Mouse (Mus musculus) thymus, adult 18-20 months (tissue): ENCODE results near the gene Glt6d1.
"Not testable (repeated sequence)": the region's sequence is repeated elsewhere in the genome, so short reads cannot be mapped to it uniquely, and the experiment has no call there.

Source experiments
- DNase-seq, 2 experiments: peaks; one replicate each; pipeline ENCODE4 v3.0.0; 2022; ENCODE audit warnings: mixed read lengths in 2 of 2

Glt6d1 gene

DNA sequence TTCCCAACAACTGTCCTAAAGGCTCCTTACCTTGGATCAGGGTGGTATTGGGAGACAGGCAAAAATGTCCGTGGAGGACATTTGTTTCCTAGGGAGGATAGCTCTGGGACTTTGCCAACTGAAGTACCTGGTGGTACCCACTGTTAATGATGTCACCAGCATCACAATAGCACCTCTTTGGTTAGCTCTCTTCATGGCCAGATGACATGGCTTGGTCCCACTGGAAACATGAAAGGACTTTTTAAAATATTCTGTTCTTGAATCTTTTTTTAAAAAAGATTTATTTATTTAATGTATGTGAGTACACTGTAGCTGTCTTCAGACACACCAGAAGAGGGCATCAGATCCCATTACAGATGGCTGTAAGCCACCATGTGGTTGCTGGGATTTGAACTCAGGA is at the start of gene Glt6d1:
TSS of gene Glt6d1 (minus strand) at position 101 of the 400 bp plus-strand sequence.
- not testable (repeated sequence) for DNase-seq

DNA sequence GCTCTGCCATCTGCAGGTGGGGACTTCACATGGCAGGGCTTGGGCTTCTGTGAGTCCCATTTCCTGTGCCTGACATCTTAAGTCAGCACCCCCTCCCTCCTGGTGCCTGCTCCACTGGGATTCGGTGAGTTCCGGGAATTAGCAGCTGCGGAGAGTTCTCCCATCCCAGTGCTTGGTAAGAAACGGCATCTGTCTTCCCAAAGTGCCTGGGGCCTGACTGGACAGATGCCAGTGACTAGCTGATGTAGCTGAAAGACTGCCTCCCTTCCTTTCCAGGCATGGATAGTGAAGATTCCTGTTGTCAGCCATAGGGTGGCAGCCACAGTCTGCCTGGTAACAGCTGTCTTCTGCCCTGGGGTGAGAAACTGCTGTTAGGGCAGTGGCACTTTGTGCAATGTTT is 49.8 kb upstream of the Glt6d1 start:
- no peak for DNase-seq

DNA sequence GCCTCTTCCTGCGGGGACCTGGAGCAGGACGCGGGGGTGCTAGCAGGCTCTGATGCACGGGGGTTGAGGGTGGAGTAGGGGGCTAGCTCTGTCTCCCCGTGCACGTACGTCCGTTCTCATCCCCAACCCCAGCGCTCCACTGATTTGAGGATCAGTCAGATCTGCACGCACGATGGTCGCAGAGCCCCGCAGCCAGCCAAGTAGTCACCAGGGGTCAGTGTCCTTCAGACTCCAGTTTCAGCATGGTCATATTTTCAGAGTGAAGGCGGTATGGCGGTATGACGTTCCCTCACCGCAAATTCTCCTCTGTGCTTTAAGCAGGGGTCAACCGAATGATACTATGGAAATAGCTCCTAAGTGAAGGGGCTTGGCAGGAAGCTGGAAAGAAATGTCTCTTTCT is 48.6 kb upstream of the Glt6d1 start:
- no peak for DNase-seq

DNA sequence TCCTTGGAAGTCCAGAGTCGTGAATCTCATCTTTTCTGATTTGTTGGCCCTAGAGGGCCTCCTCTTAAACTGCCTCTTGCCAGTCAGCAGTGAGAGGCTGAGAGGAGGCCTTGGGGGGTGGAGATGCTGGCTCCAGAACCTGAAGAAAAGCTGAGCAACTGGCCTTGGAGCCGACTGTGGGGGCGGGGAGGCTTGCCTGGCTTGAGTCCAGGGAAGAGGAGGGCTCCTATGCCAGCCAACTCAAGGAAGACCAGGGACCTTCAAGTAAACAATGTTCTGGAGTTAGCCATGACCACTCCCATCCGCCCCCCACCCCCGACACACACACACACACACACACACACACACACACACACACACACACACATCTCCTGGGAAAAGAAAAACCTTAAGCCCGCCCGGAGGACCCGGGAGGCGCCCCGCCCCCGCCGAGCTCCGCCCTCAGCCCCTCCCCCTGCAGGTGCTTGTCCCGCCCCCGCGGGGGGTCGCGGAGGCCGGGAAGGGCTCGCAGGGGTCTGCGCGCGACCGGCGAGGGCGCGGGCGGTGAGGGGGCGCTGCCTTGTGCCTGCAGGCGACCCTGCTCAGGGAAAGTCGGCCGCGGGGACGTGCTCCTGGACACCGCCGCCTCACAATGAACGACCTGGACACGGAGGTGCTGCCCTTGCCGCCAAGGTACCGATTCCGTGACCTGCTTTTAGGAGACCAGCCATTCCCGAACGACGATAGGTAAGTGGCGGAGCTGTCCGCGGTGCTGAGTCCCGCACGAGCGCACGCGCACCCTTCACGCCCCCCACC is 47.9 kb upstream of the Glt6d1 start, which contains the start of gene Kcnt1:
TSS of gene Kcnt1 (plus strand) at position 398 of the 795 bp plus-strand sequence.
- DNase-seq = no peak

DNA sequence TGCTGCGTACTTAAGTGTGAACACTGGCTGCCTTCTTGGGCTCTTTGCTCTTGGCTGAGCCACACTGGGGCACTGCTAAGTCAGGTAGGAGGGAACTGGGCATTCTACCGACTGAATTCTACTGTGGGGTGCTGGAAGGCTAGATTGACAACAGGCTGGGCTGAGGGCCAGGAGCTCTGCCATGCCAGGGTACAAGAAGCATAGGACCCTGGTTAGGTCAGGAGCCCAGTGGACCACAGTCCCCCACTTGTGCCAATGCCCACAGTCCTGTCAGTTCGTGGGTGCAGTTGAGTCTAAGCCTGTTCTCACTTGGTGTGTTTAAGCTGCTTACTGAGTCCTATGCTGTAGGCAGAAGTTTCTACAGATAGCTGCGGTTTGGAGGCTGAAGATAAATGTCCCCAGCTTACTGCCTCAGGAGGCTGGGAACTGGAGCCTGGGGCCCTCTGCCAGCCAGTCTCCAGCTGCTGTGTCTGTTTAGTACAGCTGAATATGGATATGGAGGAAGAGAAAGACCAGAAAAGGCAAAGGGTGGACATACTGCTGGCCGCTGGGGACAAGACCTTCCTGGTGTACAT is 47.1 kb upstream of the Glt6d1 start:
- no peak for DNase-seq

DNA sequence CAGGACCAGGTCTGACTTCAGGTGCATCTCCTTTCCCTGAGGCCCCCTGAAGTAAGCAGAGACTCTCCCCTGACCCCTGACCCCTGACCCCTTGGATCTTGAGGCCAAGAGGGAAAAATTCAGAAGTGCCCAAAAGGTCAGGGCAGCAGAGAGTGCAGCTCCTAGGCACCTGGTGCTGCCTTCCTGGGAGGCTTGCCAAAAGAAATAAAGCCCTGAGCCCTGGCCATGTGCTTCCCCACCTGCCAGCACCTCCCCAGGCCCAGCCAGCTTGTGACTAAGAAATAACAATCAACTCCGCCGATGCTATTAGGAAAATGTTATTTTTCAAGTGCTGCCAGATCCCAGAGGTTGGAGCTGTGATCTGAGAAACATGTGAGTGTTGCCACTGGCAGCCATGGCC is 46.4 kb upstream of the Glt6d1 start:
- no peak for DNase-seq

DNA sequence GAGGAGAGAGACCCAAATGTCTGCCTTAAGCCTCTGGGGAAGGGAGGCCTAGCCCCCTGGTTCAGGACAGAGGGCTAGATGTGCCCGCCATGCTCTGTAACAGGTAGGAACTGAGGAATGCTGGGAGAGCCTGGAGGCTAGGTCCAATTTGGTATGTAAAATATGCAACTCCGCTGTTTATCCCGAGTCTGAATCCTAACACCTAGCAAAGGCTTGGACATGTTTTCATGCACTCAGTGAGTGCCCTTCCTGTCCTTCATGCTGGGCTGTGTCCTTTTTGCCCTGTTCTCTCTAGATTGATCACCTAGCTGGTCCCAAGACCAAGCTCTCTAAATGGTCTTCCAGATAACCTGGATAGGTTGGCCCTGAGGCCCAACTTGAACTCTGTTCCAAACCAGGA is 44.2 kb upstream of the Glt6d1 start:
- DNase-seq = no peak

DNA sequence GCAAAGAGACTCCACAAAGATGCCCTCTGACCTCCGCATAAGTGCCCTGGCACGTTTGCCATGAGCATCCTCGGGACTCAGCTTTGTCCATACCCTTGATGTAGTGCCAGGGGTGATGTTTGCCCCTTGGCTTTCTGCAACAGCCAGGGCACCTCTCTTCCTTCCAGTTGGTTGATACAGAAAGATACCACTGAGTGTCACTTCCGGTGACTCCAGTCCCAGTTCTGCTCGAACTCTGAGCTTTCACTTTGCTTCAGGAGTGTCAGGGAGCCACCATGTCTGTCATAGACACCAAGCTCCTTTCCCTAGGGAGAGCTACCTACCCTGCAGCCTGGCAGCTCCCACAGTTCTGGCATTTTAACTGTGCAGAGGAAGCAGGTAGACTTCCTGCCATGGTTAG is 38.4 kb upstream of the Glt6d1 start:
- DNase-seq = no peak

DNA sequence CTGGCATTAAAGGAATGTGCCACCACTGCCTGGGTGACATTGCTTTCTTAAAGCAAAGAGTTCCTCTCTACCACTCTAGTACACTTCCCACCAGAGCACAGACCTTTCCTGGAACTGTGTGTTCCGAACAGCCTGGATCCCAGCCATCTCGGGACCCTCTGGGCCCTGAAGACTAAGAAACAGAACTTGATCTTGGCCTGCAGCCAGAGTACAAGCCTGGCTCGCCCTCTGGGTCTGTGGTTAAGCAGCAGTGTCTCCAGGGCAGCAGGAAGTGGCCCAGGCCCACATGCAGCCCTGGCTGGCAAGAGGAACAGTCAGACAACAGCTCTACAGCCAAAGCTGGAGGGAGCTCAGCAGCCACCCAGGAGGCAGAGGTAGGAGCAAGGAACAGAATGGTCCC is 37.0 kb upstream of the Glt6d1 start:
- no peak for DNase-seq

DNA sequence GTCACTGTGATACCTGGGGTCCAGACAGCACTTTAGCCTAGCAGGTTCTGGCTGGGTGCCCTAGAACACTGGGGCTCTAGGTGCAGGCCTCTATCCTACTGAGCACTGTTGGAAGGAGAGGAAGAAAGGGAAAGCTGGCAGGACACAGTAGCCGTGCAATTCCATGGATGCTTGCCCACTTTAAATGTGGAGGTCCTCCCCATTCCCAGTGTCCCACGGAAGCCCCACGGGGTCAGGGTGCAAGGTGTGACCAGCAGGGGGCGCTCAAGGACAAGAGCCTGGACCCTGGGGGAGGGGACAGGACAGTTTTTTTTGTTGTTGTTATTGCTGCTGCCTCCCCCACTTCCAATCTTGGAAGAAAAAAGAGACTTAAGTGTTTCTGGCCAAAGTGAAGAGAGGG is 34.7 kb upstream of the Glt6d1 start:
- DNase-seq = no peak

DNA sequence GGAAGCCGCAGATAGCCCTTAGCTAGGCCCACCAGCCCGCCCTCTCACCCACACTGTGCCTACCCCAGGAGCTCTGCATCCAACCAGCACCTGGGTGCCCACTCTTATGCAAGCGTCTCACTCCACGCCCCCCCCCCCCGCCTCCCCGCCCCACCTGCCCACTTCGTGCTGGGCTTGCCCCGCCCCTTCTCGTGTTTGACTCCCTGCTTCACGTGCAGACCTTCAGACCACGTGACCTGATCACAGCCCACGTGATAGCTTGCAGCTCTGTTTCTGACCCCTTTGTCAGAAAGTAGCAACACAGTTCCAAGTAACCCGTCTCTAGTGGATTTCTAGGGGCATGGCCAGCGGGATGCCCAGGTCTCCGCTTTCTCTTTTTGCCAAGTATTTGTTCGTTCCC is 31.6 kb upstream of the Glt6d1 start, which contains the start of gene Sohlh1:
TSS of gene Sohlh1 (minus strand) at position 23 of the 400 bp plus-strand sequence.
- DNase-seq = no peak

DNA sequence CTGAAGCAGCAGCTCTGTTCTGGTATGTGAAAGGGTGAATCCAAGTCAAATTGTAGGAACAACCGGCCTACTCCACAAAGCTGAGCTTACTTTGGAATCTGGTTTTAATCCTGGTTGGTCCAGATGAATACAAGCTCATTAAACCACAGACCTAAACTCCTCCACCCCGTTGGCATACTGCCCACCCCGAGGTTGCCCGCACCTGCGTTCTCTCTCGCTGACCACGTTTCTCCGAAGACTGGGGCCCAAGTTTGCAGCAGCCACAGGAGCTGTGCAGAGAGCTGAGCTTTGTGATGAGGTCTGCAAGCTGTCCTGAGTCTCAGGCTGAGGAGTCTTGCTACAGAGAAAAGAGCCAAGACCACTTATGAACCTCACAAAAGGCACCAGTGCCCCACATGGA is 30.9 kb upstream of the Glt6d1 start:
- no peak for DNase-seq

DNA sequence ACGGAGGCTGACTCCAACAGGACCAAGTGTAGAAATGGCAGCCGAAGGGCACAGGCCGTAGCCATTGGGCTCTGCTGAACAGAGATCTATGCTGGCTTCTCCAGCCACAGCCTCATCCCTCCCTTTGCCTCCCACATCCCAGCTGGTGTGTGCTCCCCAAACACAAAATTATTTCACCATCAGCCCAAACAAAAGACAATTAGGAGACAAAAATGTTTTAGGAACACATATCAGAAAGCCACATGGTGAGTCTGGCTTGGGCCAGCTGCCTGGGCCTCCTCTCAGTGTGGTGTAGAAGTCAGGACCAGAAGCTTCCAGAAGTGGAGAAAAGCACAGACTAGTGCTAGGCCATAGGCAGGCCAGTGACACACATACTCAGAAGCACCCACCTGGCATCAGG is 28.4 kb upstream of the Glt6d1 start:
- DNase-seq = no peak

DNA sequence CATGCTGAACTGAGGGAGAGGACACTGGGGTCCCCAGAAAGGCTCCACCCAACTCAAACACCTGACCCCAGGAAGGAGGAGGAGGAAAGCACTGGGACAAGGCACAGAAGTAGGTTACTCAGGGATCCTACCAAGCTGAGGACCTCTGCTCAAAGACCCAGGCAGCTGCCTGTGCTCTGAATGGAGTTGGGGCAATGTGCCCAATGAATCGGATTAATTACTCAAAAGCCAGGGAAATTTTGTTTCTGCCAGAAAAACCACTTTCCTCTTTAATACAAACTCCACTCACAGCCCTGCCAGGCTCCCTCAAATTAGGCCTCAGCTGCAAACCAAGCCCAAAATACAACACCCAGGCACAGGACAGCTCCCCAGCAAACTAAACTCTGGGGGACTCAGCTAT is 27.1 kb upstream of the Glt6d1 start:
- DNase-seq = no peak

DNA sequence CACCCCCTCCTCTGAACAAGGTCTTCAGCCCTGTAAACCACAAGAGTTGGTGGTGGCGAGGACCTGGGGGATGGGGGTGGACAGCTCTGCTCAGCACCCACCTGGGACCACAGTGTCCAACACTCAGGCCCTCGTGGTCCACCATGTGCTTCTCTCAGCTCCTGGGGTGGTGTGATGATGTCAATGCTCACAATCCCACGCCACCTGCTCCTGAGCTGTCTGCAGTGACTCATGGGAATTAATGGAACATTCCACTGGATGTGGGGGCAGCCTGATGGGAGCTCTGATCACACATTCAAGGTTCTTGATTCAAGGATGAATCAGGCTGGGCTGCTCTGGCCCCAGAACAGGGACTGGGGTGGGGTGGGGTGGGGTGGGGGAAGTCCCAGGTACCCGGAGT is 26.5 kb upstream of the Glt6d1 start:
- no peak for DNase-seq

DNA sequence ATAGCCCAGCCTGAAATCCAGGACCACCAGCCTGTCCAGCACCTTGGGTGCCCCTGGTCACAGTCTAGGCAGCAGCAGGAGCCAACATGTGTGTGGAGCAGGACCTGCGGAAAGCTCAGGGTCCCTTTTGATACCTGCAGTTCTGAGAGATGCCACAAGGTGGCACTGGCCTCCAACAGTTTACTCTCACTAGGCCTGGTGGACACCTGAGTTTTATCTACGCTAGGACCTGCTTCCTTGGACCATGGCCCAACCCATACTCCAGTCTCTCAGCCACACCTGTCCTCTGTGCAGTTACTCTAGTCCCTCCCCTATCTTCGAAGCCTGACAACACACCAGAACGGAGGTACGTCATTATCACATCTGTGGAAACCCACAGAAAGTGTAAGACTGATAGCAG is 20.6 kb upstream of the Glt6d1 start:
- peak; percentile 13 to 19 for DNase-seq

DNA sequence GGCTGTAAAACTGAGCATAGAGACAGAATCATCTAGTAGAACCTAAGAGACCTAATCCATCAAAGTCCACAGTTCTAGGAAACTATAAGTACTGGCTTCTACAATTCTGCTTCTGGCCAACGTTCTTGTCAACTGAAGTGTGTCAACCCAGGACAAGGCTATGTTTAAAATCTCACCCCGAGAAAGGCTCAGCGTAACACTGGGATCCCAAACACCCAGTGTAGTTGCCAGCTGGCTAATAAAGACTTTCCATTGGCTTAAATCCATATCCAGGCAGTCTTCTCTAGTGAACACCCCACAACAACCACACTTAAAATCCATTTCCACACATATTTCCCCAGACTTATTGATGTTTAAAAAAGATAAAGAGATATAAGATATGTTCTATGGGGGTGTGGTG is 15.1 kb upstream of the Glt6d1 start:
- DNase-seq = no peak

DNA sequence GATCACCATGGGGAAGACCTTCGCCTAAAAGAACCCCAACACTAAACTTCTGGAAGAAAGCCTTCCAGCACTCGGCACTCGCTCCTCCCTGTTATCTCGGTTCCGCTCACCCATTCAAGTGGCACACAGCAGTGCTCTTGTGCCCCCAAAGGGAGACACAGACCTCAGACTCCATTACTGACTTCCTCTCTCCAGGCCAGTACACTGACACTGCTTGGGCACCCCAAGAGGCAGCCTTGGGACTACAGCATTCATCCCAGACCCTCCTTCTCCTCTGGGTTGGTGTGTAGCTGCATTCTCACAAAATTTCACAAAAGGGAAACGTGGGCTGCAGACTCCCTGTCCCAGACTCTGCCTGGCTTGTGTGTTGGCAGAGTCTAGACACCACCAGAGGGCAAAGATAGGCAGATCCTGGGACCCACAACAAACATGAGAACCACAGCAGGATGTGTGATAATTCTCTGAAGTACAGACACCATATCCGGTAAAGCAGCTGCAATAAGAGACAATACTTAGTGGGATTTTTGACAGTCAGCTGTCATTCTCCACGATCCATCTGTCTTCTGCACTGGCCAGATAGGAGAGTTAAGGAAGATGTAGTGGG is 12.8 kb upstream of the Glt6d1 start:
- DNase-seq = peak in 1 of 2 experiments; percentile 42

DNA sequence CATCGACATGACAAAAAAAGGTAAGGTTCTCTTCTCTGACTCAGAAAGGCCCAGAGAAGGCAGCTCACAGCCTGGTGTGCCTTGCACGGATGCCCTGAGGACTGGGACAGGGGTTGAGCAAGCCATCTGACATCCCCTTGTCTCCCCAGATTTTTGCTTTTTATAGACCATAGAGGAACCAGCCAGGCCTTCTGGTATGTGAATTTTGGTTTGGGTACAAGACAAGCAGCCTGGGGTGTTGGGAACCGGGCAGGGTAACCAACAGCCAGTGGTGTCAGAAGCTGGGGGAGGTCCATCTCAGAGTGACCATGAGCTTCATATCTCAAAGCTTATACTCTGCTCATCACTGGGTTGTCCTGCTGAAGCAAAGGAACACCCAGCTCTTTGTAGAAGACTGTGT is 9.1 kb upstream of the Glt6d1 start:
- DNase-seq = no peak

DNA sequence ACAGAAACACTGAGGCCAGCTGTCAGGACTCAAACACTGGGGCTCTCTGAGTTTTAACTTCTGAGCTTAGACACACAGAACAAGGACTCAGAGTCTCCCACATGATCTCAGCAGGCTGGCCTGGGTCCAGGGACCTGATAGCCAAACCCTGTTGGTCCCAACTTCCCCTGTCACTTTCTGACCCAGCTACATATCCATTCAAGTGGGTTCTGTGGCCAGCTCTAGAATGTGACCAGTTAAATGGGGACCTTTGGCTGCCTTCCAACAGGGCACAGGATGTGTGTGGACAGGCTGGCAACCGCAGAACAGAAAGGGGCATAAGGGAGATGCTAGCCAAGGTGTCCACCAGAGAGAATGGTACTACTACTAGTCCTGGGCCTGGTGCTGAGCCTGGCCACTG is 7.2 kb upstream of the Glt6d1 start, which contains the start of gene Lcn9:
TSS of gene Lcn9 (plus strand) at position 348 of the 400 bp plus-strand sequence.
- no peak for DNase-seq

DNA sequence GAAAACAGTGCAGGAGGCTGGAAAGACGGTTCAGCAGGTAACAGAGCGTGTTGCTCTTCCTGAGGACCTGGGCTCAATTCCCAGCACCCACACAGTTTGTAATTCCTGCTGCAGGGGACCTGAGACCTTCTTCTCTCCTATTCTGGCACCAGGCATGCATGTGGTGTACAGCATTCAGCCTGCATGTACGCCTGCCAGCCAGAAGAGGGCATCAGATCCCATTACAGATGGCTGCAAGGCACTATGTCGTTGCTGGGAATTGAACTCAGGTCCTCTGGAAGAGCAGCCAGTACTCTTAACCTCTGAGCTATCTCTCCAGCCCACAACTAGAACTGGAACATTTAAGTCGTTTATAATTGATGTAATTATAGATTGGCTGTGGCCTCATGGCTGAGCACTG is 2.3 kb downstream of the Glt6d1 start:
- DNase-seq = no peak

DNA sequence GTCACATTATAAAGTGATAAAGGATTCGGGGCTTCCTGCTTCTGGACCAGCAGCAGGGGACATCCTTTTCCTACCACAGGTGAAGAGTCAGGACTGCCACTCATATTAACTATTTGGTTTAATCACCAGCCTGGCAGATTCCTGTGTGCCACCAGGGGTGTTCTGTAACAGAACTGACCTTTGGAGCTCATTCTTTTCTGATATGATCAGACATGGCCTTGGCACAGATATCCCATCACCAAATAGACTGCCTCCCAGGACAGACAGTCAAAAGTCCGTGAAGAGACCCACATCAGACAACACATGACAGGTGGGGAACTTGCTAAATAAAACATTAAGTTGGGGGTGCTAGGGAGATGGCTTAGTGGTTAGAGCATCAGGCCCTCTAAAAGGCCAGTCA is 3.9 kb downstream of the Glt6d1 start:
- no peak for DNase-seq

DNA sequence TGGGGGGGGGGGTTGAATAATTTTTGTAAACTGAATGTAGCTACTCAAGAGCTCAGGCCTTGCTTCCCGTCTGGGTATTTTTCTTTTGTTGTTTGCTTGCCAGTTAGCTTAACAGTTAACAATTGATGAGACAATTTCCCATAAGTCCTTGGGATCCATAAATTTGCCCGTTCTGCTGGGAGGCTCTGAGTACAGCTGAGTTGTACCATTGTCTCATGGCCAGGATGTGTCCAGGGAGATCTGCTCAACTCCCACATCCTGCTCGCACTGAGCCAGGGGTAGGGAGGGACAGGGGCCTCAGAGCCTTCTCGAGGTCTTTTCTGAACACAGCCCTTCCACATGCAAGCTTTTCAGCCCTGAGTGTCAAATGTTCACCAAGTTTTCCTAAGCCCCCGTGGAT is 17.6 kb downstream of the Glt6d1 start:
- no peak for DNase-seq

DNA sequence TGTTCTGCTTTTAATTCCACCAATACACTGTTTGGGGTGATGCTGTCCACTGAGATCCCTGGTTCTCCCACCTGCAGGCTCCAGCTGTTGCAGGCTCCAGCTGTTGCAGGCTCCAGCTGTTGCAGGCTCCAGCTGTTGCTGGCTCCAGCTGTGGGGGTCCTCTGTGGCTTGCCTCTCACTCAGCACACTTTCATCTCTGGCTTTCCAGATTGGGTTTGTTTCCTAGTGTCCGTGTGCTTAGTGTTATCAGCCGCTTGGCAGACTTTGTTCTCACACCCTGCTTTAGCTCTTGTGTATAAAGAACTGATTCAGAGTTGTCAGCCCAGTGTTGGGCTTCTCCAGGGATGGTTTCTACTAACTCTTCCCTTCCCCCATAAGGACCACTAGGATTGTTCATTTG is 18.0 kb downstream of the Glt6d1 start:
- DNase-seq = no peak
